Mouse (Mus musculus) bone marrow, adult 2 months (tissue): ENCODE data around the gene Slc17a1.

Experiments used
- CTCF ChIP-seq: fragments of 200-500 bp; IDR thresholded peaks from 2 replicates; pipeline ENCODE4 v1.5.1; 2011; ENCODE audit warnings: low read length, control low read depth; ENCODE audit not compliant: control insufficient read depth, insufficient read depth
- POLR2A ChIP-seq: fragments of 200-500 bp; IDR thresholded peaks from 2 replicates; pipeline ENCODE4 v1.6.1; 2011; ENCODE audit warnings: low read depth, mild to moderate bottlenecking, control low read depth, low read length, borderline replicate concordance; ENCODE audit not compliant: control insufficient read depth

- TF ChIP-seq CTCF (no peak), POLR2A (no peak)
Observed at GRCm38 (mm10) chr13:23879636-23880035, 12.1 kb downstream of the Slc17a1 start.
